Mouse (Mus musculus) kidney, embryonic 15.5 days (tissue): ENCODE data around the gene Kpna6. TPM values are rescaled to one million over a fixed set of nuclear protein-coding genes. Genes with fewer than 3 reads are reported as not detected.
A peak's percentile ranks its signal among the peaks of the same experiment; 100 is the strongest.

Experiments
- ATAC-seq: fragments of 200-750 bp; cut with Nextera tagmentation; replicated peaks from 2 replicates; pipeline ENCODE4 v1.8.0; 2017; ENCODE audit warnings: moderate TSS enrichment; ENCODE audit not compliant: low FRiP score
- H3K27ac ChIP-seq: fragments of 300-500 bp; sonication (generic); 2 replicates; pipeline ENCODE4 v1.5.1; 2015; ENCODE audit warnings: mild to moderate bottlenecking, inconsistent platforms
- H3K27me3 ChIP-seq: fragments of 300-500 bp; sonication (generic); 2 replicates; pipeline ENCODE4 v1.6.1; 2015; ENCODE audit warnings: inconsistent platforms
- H3K36me3 ChIP-seq: fragments of 300-500 bp; sonication (generic); 2 replicates; pipeline ENCODE4 v1.6.1; 2015; ENCODE audit warnings: inconsistent platforms
- H3K4me1 ChIP-seq: fragments of 300-500 bp; sonication (generic); 2 replicates; pipeline ENCODE4 v1.6.1; 2015; ENCODE audit warnings: inconsistent platforms
- H3K4me2 ChIP-seq: fragments of 300-500 bp; sonication (generic); 2 replicates; pipeline ENCODE4 v1.6.1; 2015; ENCODE audit warnings: moderate library complexity, mild to moderate bottlenecking, inconsistent platforms
- H3K4me3 ChIP-seq: fragments of 300-500 bp; sonication (generic); replicated peaks from 2 replicates; pipeline ENCODE4 v1.5.1; 2015; ENCODE audit warnings: mild to moderate bottlenecking, inconsistent platforms
- H3K9ac ChIP-seq: fragments of 300-500 bp; sonication (generic); 2 replicates; pipeline ENCODE4 v1.6.1; 2015; ENCODE audit warnings: mild to moderate bottlenecking, inconsistent platforms
- H3K9me3 ChIP-seq: fragments of 300-500 bp; sonication (generic); replicated peaks from 2 replicates; pipeline ENCODE4 v1.6.1; 2016; ENCODE audit warnings: inconsistent platforms
- WGBS: fragments of 180-500 bp; shearing (Covaris S2); methylation state at CpG from one replicate; pipeline ENCODE4 v1.1.7; 2015; ENCODE audit warnings: mixed read lengths; 5-methylcytosine and 5-hydroxymethylcytosine counted together
- polyA plus RNA-seq: library from polyadenylated mRNA; unstranded; fragments of >200 nt; fragmentation: Nextera tagmentation; extraction: Ambion mirVana; gene quantifications from 2 replicates; pipeline ENCODE4 v1.2.1, GENCODE M21; 2015

Kpna6 gene
- polyA plus RNA-seq, 1 experiment from 2014 or later, result 18.7 TPM

- Histone ChIP-seq H3K4me1 (peaks cover 46% of the 10 kb centered on the region), H3K9me3 (no peaks in the 10 kb centered on the region), H3K4me3 (peak overlapping the region; percentile 73), H3K27me3 (no peaks in the 10 kb centered on the region), H3K27ac (peak overlapping the region; percentile 93), H3K36me3 (peaks cover 26% of the 10 kb centered on the region), H3K9ac (peak overlapping the region; percentile 76), H3K4me2 (peak overlapping the region; percentile 81)
- 19% methylated on average over 8 of the region's 8 CpGs for WGBS
- ATAC-seq, result no peak
Observed at GRCm38 (mm10) chr4:129622803-129623535, 49.6 kb downstream of the Kpna6 start.

DNA sequence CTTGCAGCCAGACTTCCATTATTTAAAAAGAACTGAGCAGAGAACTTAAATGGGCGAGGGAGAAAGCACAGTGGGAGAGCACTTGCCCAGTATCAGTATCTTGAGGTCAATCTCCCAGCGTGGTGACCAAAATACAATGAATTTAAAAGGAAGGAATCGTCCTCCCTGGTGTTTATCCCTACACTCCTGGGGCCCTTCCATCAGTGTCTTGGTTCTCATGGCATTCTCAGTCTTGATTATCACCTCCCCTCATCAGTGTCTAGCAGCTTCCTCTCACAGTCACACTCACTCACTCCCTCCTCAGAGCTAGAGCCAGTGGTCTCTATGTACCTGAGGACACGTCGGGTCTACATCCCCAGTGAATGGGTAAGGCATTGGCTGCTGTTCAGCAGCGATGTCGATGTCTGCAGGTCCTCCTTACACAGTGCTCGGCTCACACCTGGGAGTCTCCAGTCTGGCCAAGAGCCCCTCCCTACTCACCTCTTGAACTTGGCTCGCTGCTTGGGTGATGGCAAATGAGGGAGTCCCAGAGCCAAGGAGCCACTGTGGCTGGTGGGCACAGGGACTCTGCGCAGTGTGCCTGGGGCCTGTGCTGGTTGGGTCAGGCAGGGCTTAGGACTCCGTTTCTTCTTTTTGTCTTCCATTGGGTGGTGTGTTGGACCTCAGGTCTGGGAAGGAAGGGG lies 50.3 kb downstream of the Kpna6 start:
- no peaks in the 10 kb centered on the region for H3K9me3 ChIP-seq
- no peak for ATAC-seq

DNA sequence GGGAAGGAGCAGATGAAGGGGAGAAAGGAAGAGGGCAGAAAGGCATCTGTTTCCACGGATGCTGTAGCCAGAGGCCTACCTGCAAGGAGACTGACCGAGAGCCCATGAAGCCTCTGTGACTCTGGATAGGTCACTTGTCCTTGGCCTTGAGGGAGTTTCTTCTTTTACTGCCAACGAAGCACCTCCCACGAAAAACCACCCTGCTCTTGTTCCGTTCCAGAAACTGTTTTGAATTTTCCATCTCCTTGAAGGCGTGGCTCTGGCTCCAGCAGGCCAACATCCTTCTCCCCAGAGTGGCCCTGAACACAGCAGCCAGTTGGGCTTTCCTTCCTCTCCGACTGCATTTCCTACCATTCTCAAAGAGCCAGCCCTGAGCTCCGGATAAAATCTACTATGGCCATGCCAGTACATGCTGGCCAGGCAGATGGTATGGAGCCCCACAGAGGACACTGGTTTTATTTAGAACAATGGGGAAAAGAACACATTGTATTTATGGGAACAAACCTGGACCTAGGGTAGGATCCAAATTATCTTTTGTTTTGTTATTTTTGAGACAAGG lies 51.2 kb downstream of the Kpna6 start:
- Histone ChIP-seq H3K9ac (no peak overlapping the region), H3K27me3 (no peaks in the 10 kb centered on the region), H3K9me3 (no peaks in the 10 kb centered on the region), H3K4me2 (0 out of 2 replicates have a peak overlapping the region, but pooled peaks have one; percentile 11), H3K4me3 (0 out of 2 replicates have a peak overlapping the region, but pooled peaks have one; percentile 3), H3K36me3 (peaks cover 22% of the 10 kb centered on the region), H3K4me1 (peaks cover 56% of the 10 kb centered on the region), H3K27ac (peak overlapping the region; percentile 57)
- ATAC-seq, result no peak
- 71% methylated on average over 8 of the region's 8 CpGs for WGBS

More for the DNA sequence above, 50.3 kb downstream of the Kpna6 start:
- 75% methylated on average over 11 of the region's 11 CpGs for WGBS
- Histone ChIP-seq H3K27ac (peak overlapping the region; percentile 51), H3K9ac (peak overlapping the region; percentile 76), H3K27me3 (no peaks in the 10 kb centered on the region), H3K36me3 (peaks cover 22% of the 10 kb centered on the region), H3K4me1 (peaks cover 53% of the 10 kb centered on the region), H3K4me2 (peak overlapping the region; percentile 81), H3K4me3 (peak overlapping the region; percentile 73)

- no peak for ATAC-seq
- Histone ChIP-seq H3K36me3 (peaks cover 22% of the 10 kb centered on the region), H3K27me3 (no peaks in the 10 kb centered on the region), H3K4me3 (0 out of 2 replicates have a peak overlapping the region, but pooled peaks have one; percentile 3), H3K4me1 (peaks cover 51% of the 10 kb centered on the region), H3K9ac (no peak overlapping the region), H3K4me2 (peak overlapping the region; percentile 11; the same call in 1 of the 2 replicates), H3K27ac (peak overlapping the region; percentile 57), H3K9me3 (no peaks in the 10 kb centered on the region)
- WGBS, result 83% methylated on average over 11 of the region's 11 CpGs
Observed at GRCm38 (mm10) chr4:129620419-129621282, 51.9 kb downstream of the Kpna6 start.

GRCm38 (mm10) chr4:129618786-129619691 lies 53.5 kb downstream of the Kpna6 start, which contains the start of gene Iqcc:
Gene Iqcc (minus strand): TSS chr4:129619099.
- H3K36me3 ChIP-seq, result peaks cover 22% of the 10 kb centered on the region
- H3K4me3 ChIP-seq, result peak within 1 kb of the TSS; percentile 73
- H3K9ac ChIP-seq, result peak within 1 kb of the TSS; percentile 76
- no peaks in the 10 kb centered on the region for H3K9me3 ChIP-seq
- WGBS, result 5% methylated on average over 44 of the region's 44 CpGs
- peaks cover 37% of the 10 kb centered on the region for H3K4me1 ChIP-seq
- H3K27me3 ChIP-seq, result no peaks in the 10 kb centered on the region
- peak within 1 kb of the TSS; percentile 86 for H3K4me2 ChIP-seq
- H3K27ac ChIP-seq, result peak within 1 kb of the TSS; percentile 88
- peak; percentile 90 for ATAC-seq

DNA sequence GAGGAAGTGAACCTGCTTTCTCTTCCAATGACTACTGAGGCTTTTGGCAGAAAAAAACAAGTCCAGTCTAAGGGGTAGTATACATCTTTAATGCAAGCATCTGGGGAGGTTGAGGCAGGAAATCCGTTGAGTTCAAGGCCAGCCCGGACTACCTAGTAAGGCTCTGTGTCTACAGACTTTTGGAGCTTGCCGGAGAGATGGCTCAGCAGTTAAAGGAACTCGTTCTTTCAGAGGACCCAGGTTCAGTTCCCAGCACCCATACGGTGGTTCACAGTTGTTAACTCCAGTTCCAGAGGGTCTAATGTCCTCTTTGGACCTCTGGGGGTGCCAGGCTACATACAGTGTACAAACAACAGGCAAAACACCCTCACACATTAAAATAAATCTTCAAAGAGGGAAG lies 54.5 kb downstream of the Kpna6 start:
- Histone ChIP-seq H3K36me3 (peaks cover 22% of the 10 kb centered on the region), H3K4me3 (peak overlapping the region; percentile 73), H3K9me3 (no peaks in the 10 kb centered on the region), H3K27me3 (no peaks in the 10 kb centered on the region), H3K4me2 (peak overlapping the region; percentile 86), H3K9ac (peak overlapping the region; percentile 76), H3K27ac (peak overlapping the region; percentile 88; the same call in 1 of the 2 replicates), H3K4me1 (peaks cover 34% of the 10 kb centered on the region)
- no peak for ATAC-seq
- WGBS, result 96% methylated on average over 5 of the region's 5 CpGs

DNA sequence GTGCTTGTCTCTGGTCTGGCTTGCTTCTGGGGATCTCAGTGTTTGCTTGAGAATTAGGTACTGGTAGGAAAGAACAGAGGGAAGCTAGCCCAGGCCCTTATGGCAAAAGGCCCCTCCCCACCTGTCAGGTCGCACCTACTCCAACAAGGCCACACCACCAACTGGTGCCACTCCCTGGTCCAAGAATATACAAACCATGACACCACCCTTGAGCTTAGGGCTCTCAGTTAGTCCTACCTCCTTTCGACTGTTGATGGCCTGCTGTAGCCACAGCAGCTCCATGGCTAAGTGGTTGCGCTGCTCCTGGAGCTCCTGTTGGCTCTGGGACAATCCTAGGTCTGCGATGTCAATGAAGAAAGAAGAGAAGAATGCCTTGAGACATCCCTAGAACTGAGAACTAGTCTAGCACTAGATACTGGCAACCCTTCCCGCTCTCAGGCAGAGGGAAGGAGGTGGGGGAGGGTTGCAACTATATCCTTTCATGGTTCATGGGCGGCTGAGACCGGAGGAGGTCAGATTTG lies 55.4 kb downstream of the Kpna6 start:
- Histone ChIP-seq H3K4me1 (peaks cover 26% of the 10 kb centered on the region), H3K4me2 (no peak overlapping the region), H3K4me3 (no peak overlapping the region), H3K9ac (no peak overlapping the region), H3K27ac (no peak overlapping the region), H3K27me3 (no peaks in the 10 kb centered on the region), H3K9me3 (no peaks in the 10 kb centered on the region), H3K36me3 (peaks cover 22% of the 10 kb centered on the region)
- no peak for ATAC-seq
- WGBS, result 75% methylated on average over 7 of the region's 7 CpGs

DNA sequence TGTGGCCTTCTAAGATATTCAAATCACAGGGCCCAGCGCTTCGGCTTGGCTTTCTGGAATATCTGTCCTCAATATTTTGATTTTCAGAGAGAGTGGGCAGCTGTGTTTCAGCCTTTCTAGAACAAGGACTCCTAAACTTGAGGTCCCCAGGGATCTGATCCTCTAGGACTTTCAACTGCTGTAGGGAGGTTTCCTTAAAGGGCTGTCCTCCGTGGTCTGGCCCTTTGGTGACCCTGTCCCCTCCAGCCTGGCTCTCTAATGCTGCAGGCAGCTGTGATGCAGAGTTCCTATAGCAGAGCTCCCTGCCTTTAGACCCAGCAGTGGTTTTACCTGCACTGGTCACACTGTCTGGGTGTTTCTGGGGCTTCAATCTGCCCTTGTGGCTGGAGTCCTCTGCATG lies 55.9 kb downstream of the Kpna6 start:
- no peak overlapping the region for H3K4me3 ChIP-seq
- H3K27me3 ChIP-seq, result no peaks in the 10 kb centered on the region
- no peak for ATAC-seq
- peaks cover 22% of the 10 kb centered on the region for H3K36me3 ChIP-seq
- H3K27ac ChIP-seq, result no peak overlapping the region
- no peak overlapping the region for H3K4me2 ChIP-seq
- H3K4me1 ChIP-seq, result peaks cover 26% of the 10 kb centered on the region
- H3K9me3 ChIP-seq, result no peaks in the 10 kb centered on the region
- WGBS, result 90% methylated on average over 3 of the region's 3 CpGs
- no peak overlapping the region for H3K9ac ChIP-seq

DNA sequence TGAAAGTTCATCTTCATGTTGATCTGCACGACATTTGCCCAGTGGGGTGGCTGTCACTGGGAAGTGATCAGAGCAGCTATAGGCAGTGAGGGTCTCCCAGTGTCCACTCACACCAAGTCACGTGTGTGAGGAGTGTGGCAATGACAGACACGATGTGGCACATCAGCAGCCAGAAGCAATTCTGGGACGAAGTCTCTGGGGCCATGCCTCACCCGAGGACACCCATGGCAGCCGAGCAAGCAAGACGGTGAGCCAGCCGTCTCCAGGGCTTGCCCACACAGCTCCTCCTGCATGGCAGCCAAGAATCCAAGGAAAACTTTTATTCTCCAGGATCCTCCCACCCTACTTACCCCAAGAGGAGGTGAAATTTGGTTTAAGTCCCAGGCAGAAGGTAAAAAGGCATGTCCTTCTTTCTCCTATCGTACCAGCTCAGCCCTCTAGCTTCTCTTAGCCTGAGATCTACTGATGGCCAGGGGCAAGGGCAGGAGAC lies 56.7 kb downstream of the Kpna6 start:
- no peak overlapping the region for H3K27ac ChIP-seq
- no peak overlapping the region for H3K4me2 ChIP-seq

GRCm38 (mm10) chr4:129614093-129614492 lies 58.5 kb downstream of the Kpna6 start, which contains the start of gene Dcdc2b:
Gene Dcdc2b (minus strand): TSS chr4:129614257.
- whole genome bisulfite sequencing, result 86% methylated on average over 6 of the region's 6 CpGs
- ATAC-seq, result no peak

More for the DNA sequence above, 56.7 kb downstream of the Kpna6 start:
- no peaks in the 10 kb centered on the region for H3K27me3 ChIP-seq
- H3K36me3 ChIP-seq, result peaks cover 22% of the 10 kb centered on the region
- H3K4me1 ChIP-seq, result peaks cover 24% of the 10 kb centered on the region
- no peak overlapping the region for H3K4me3 ChIP-seq
- no peaks in the 10 kb centered on the region for H3K9me3 ChIP-seq
- 86% methylated on average over 9 of the region's 9 CpGs for WGBS
- no peak for ATAC-seq
- H3K9ac ChIP-seq, result no peak overlapping the region

More at GRCm38 (mm10) chr4:129614093-129614492, 58.5 kb downstream of the Kpna6 start, which contains the start of gene Dcdc2b:
- no peaks in the 10 kb centered on the region for H3K27me3 ChIP-seq
- H3K9ac ChIP-seq, result no peak within 1 kb of the TSS
- H3K9me3 ChIP-seq, result no peaks in the 10 kb centered on the region
- no peak within 1 kb of the TSS for H3K4me3 ChIP-seq
- H3K36me3 ChIP-seq, result peaks cover 32% of the 10 kb centered on the region
- no peak within 1 kb of the TSS for H3K4me2 ChIP-seq
- H3K27ac ChIP-seq, result no peak within 1 kb of the TSS
- peaks cover 18% of the 10 kb centered on the region for H3K4me1 ChIP-seq
